Comparison of ENCODE assay signal across 8 mouse cellular contexts in the genomic region with DNA sequence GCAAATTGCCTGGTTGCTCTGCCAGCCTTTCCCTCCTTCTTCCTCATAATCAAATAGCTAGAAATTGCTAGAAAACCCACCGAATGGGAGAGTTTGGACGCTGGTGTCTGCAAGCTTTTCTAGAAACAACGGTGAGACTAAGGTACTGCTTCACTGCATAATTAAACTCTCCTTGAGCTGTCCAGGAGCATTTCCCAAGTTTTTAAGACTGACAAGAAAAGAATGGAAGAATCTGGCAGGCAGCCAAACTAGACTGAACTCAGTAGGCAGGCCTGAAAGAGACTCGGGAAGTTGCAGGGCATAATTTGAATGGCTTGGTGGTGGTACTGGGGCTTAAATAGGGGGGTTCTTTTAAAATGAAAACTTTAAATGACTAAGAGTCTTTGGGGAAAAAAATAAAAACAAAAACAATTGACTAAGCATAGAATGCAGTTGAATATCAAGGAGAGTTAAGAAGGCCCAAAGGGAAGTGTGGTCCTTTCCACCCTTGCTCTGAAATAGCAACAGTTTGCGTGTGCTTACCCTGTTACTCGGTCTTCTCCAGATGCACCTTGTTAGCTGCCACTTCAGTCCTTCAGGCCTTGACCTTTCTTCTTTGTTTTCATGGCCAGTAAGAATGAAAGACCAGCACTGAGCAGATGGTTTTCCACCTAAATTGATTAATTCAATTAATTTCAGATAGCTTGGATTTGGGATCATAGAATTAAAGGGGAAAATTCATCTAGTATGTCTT. TPM values are rescaled to one million over a fixed set of nuclear protein-coding genes. Genes with fewer than 3 reads are reported as not detected.
DNase-seq lines count a peak whose midpoint lies in the region; ATAC-seq and TF ChIP-seq lines count a peak whose summit lies in the region.

No protein-coding gene starts in this region.

- H3K4me1 ChIP-seq in liver, embryonic 11.5 days (replicated peaks; ENCODE audit: control insufficient read depth, insufficient read depth, low read length): no peaks in the 10 kb centered on the region
- 0 out of 2 replicates have a peak, but pooled peaks cover 6% of the 10 kb centered on the region for H3K4me1 ChIP-seq in liver, embryonic 12.5 days
- H3K4me1 ChIP-seq in embryonic facial prominence, embryonic 11.5 days (ENCODE audit: control insufficient read depth, insufficient read depth, low read length): no peaks in the 10 kb centered on the region
- H3K4me1 ChIP-seq in heart, embryonic 16.5 days (ENCODE audit: control insufficient read depth, insufficient read depth, low read length): peaks cover 12% of the 10 kb centered on the region
- peaks cover 15% of the 10 kb centered on the region for H3K4me1 ChIP-seq in midbrain, embryonic 15.5 days
- no peaks in the 10 kb centered on the region for H3K4me1 ChIP-seq in thymus, adult 2 months (replicated peaks; ENCODE audit: control insufficient read depth, insufficient read depth, low read length)

- H3K36me3 ChIP-seq in liver, embryonic 11.5 days (ENCODE audit: control insufficient read depth, insufficient read depth, low read length): no peaks in the 10 kb centered on the region
- H3K36me3 ChIP-seq in liver, embryonic 12.5 days: no peaks in the 10 kb centered on the region
- no peaks in the 10 kb centered on the region for H3K36me3 ChIP-seq in embryonic facial prominence, embryonic 11.5 days (replicated peaks; ENCODE audit: control insufficient read depth, insufficient read depth, low read depth, low read length)
- no peaks in the 10 kb centered on the region for H3K36me3 ChIP-seq in heart, embryonic 16.5 days (ENCODE audit: control insufficient read depth, insufficient read depth)
- no peaks in the 10 kb centered on the region for H3K36me3 ChIP-seq in midbrain, embryonic 15.5 days (replicated peaks)
- no peaks in the 10 kb centered on the region for H3K36me3 ChIP-seq in thymus, adult 2 months (ENCODE audit: control insufficient read depth, insufficient read depth, low read length)

- ATAC-seq in liver, embryonic 11.5 days (replicated peaks; ENCODE audit: low FRiP score): no peak
- no peak for ATAC-seq in liver, embryonic 12.5 days
- peak; percentile 40 for ATAC-seq in embryonic facial prominence, embryonic 11.5 days (replicated peaks; ENCODE audit: insufficient number of reproducible peaks, low FRiP score, low TSS enrichment, low read depth)
- no peak for ATAC-seq in heart, embryonic 16.5 days (replicated peaks; ENCODE audit: extremely low read depth, insufficient read depth, low FRiP score)
- ATAC-seq in midbrain, embryonic 15.5 days (replicated peaks): no peak

- no peak overlapping the region for H3K9ac ChIP-seq in liver, embryonic 11.5 days (ENCODE audit: low read depth, low read length)
- no peak overlapping the region for H3K9ac ChIP-seq in liver, embryonic 12.5 days
- H3K9ac ChIP-seq in embryonic facial prominence, embryonic 11.5 days (replicated peaks; ENCODE audit: low read length): no peak overlapping the region
- H3K9ac ChIP-seq in heart, embryonic 16.5 days (ENCODE audit: low read length): 0 out of 2 replicates have a peak overlapping the region, but pooled peaks have one; percentile 33
- no peak overlapping the region for H3K9ac ChIP-seq in midbrain, embryonic 15.5 days

- H3K4me2 ChIP-seq in liver, embryonic 11.5 days: peak overlapping the region; percentile 92; the same call in 1 of the 2 replicates
- H3K4me2 ChIP-seq in liver, embryonic 12.5 days: no peak overlapping the region
- peak overlapping the region; percentile 17; the same call in 1 of the 2 replicates for H3K4me2 ChIP-seq in embryonic facial prominence, embryonic 11.5 days (ENCODE audit: low read depth, low read length)
- H3K4me2 ChIP-seq in heart, embryonic 16.5 days (ENCODE audit: low read depth, low read length): peak overlapping the region; percentile 89
- peak overlapping the region; percentile 96; the same call in 1 of the 2 replicates for H3K4me2 ChIP-seq in midbrain, embryonic 15.5 days

- no peak overlapping the region for H3K27ac ChIP-seq in liver, embryonic 11.5 days (ENCODE audit: low read depth, low read length)
- no peak overlapping the region for H3K27ac ChIP-seq in liver, embryonic 12.5 days
- H3K27ac ChIP-seq in embryonic facial prominence, embryonic 11.5 days (replicated peaks; ENCODE audit: low read depth, low read length): no peak overlapping the region
- peak overlapping the region; percentile 65 for H3K27ac ChIP-seq in heart, embryonic 16.5 days (ENCODE audit: low read length)
- 0 out of 2 replicates have a peak overlapping the region, but pooled peaks have one; percentile 34 for H3K27ac ChIP-seq in midbrain, embryonic 15.5 days
- no peak overlapping the region for H3K27ac ChIP-seq in thymus, adult 2 months (ENCODE audit: control insufficient read depth, insufficient read depth, low read length)

- H3K27me3 ChIP-seq in liver, embryonic 11.5 days (replicated peaks; ENCODE audit: control insufficient read depth, insufficient read depth, low read length): no peaks in the 10 kb centered on the region
- H3K27me3 ChIP-seq in liver, embryonic 12.5 days (replicated peaks): peaks cover 22% of the 10 kb centered on the region
- H3K27me3 ChIP-seq in embryonic facial prominence, embryonic 11.5 days (ENCODE audit: control insufficient read depth, insufficient read depth, low read length): no peaks in the 10 kb centered on the region
- no peaks in the 10 kb centered on the region for H3K27me3 ChIP-seq in heart, embryonic 16.5 days (ENCODE audit: control insufficient read depth, insufficient read depth, low read length)
- H3K27me3 ChIP-seq in midbrain, embryonic 15.5 days (replicated peaks): no peaks in the 10 kb centered on the region
- H3K27me3 ChIP-seq in thymus, adult 2 months (ENCODE audit: control insufficient read depth, insufficient read depth, low read length): peaks cover 4% of the 10 kb centered on the region; the same call in 1 of the 2 replicates

- DNase-seq in liver, embryonic 11.5 days (ENCODE audit: low spot score): no peak
- DNase-seq in embryonic facial prominence, embryonic 11.5 days (ENCODE audit: low spot score): peak; percentile 76
- DNase-seq in kidney, postnatal 36 days: peak; percentile 33 to 57
- DNase-seq in thymus, postnatal 14 days: no peak
- DNase-seq in thymus, adult 2 months: no peak

- H3K9me3 ChIP-seq in liver, embryonic 11.5 days (ENCODE audit: control insufficient read depth, low read length): no peaks in the 10 kb centered on the region
- no peaks in the 10 kb centered on the region for H3K9me3 ChIP-seq in liver, embryonic 12.5 days (replicated peaks)
- no peaks in the 10 kb centered on the region for H3K9me3 ChIP-seq in embryonic facial prominence, embryonic 11.5 days (replicated peaks; ENCODE audit: control insufficient read depth, low read length)
- no peaks in the 10 kb centered on the region for H3K9me3 ChIP-seq in heart, embryonic 16.5 days (replicated peaks; ENCODE audit: control insufficient read depth, low read length)
- H3K9me3 ChIP-seq in midbrain, embryonic 15.5 days: no peaks in the 10 kb centered on the region

- no peak for TF ChIP-seq CTCF in thymus, adult 2 months (IDR thresholded peaks at IDR 0.05; ENCODE audit: borderline replicate concordance, control insufficient read depth, extremely low read depth, insufficient read depth, low read length, poor library complexity)

- WGBS in liver, embryonic 11.5 days: 73% methylated on average over 6 of the region's 6 CpGs
- WGBS in liver, embryonic 12.5 days (ENCODE audit: insufficient replicate concordance): 59% methylated on average over 6 of the region's 6 CpGs
- 23% methylated on average over 6 of the region's 6 CpGs for WGBS in embryonic facial prominence, embryonic 11.5 days
- WGBS in heart, embryonic 16.5 days: 35% methylated on average over 6 of the region's 6 CpGs
- WGBS in midbrain, embryonic 15.5 days: 15% methylated on average over 6 of the region's 6 CpGs
- 84% methylated on average over 6 of the region's 6 CpGs for WGBS in thymus, adult 2 months

- no peak overlapping the region for H3K4me3 ChIP-seq in liver, embryonic 11.5 days (ENCODE audit: low read depth, low read length)
- H3K4me3 ChIP-seq in liver, embryonic 12.5 days: no peak overlapping the region
- peak overlapping the region; percentile 81 for H3K4me3 ChIP-seq in embryonic facial prominence, embryonic 11.5 days (ENCODE audit: low read depth, low read length)
- peak overlapping the region; percentile 73 for H3K4me3 ChIP-seq in heart, embryonic 16.5 days (ENCODE audit: low read length)
- H3K4me3 ChIP-seq in midbrain, embryonic 15.5 days: no peak overlapping the region
- no peak overlapping the region for H3K4me3 ChIP-seq in thymus, adult 2 months (ENCODE audit: control insufficient read depth, insufficient read depth, low read length)

- no peak for TF ChIP-seq POLR2A in thymus, adult 2 months (IDR thresholded peaks at IDR 0.05; ENCODE audit: control insufficient read depth, extremely low read depth, insufficient read depth, low read length, poor library complexity)

RNA-seq across cellular contexts. Expression of gene Gulp1, which starts 2.0 kb away (rescaled TPM):
- polyA plus RNA-seq in liver, embryonic 11.5 days (2014; fragmentation: Nextera tagmentation; extraction: Ambion mirVana): 4.5 and 5.4 TPM in 2 replicates
- 1.9 and 2.0 TPM in 2 replicates for polyA plus RNA-seq in liver, embryonic 12.5 days (2016; fragmentation: Nextera tagmentation; extraction: Ambion mirVana)
- polyA plus RNA-seq in embryonic facial prominence, embryonic 11.5 days (2014; fragmentation: Nextera tagmentation; extraction: Ambion mirVana): 37.3 and 41.4 TPM in 2 replicates
- polyA plus RNA-seq in heart, embryonic 16.5 days (2015; fragmentation: Nextera tagmentation; extraction: Ambion mirVana): 9.6 and 10.3 TPM in 2 replicates
- 6.9 and 7.5 TPM in 2 replicates for polyA plus RNA-seq in midbrain, embryonic 15.5 days (2015; fragmentation: Nextera tagmentation; extraction: Ambion mirVana)
- 0.34 and 0.97 TPM in 2 replicates for polyA plus RNA-seq in thymus, adult 2 months (2012; rRNA removed)

Comparison
In these comparisons a context has a peak if more than half of its experiments do, and no peak if none do; other contexts are left out.
1. DNase-seq: peak in embryonic facial prominence, embryonic 11.5 days (single experiment) and kidney, postnatal 36 days (2 of 2); none in liver, embryonic 11.5 days (single experiment), thymus, postnatal 14 days (single experiment) and thymus, adult 2 months (single experiment).
2. H3K27ac ChIP-seq: peak in heart, embryonic 16.5 days (single experiment) and midbrain, embryonic 15.5 days (single experiment); none in liver, embryonic 11.5 days (single experiment), liver, embryonic 12.5 days (single experiment), embryonic facial prominence, embryonic 11.5 days (single experiment) and thymus, adult 2 months (single experiment).
3. H3K4me3 ChIP-seq: peak in embryonic facial prominence, embryonic 11.5 days (single experiment) and heart, embryonic 16.5 days (single experiment); none in liver, embryonic 11.5 days (single experiment), liver, embryonic 12.5 days (single experiment), midbrain, embryonic 15.5 days (single experiment) and thymus, adult 2 months (single experiment).